Mouse (Mus musculus) heart, adult 9 months (tissue): ENCODE data around the gene Rexo5.

Experiments used
- DNase-seq, 2 experiments: peaks; one replicate each; pipeline ENCODE4 v3.0.0; 2022; ENCODE audit warnings: low spot score in 2 of 2

Gene Rexo5

GRCm38 (mm10) chr7:119841820-119842449 is 48.1 kb downstream of the Rexo5 start:
- DNase-seq = no peak

DNA sequence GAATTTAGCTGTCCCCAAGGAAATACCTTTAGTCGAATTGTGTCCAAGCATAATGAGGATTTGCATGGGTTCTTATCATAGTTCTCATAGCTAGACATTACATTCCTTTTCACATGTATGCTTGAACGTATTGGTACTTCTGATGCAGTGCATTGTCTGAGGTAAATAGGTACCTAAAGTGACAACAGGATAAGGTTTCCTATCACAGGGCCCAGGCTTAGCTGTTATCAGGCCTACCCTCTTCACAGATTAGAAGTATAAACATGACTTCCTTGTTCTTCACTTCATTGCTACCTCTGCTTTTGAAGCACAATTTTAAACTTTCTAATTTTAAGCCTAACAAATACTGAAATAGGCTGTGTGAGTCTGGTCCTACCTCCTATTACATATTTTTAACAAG is 51.7 kb downstream of the Rexo5 start:
- no peak for DNase-seq

DNA sequence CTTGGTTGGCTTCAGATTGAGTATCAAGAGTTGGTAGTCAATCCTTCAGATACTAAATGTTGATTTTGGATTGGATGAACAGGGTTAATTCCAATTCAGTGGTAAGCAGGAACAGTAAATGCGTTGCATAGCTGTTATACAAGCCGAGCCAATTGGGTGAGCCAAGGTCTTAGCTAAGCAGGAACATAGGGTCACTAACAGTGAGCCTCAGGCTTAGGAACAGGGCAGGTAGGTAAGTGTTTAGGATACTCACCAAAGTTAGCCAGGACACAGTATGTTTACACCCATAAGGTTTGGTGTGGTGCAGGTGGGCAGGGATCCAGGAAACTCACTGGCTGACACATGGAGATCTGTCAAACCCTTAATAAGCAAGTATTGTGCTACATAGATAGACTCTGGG is 53.6 kb downstream of the Rexo5 start:
- DNase-seq = no peak

- peak; percentile 23 to 60 for DNase-seq
These were observed 55.3 kb downstream of the Rexo5 start for GRCm38 (mm10) chr7:119849096-119849495.

DNA sequence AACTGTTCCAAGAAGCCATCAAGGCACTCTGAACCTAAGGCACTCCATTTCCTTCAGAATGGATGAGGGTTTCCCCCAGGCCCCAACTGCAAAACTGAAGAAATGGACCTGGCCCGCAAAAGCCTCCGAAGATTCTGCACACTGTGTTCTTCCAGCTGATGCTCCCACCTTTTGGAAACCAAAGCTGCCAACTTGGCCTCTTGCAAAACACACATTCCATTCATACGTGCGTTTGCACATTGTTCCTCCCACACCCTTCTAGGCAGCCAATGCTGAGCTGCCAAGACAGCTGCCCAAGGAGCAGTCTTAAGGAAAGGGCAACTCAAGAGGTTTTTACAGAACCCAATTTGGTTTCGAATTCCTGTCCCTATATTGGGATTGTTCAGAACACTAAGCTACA is 56.9 kb downstream of the Rexo5 start:
- DNase-seq = peak; percentile 39 to 60

GRCm38 (mm10) chr7:119852494-119852893 is 58.7 kb downstream of the Rexo5 start:
- no peak for DNase-seq

DNA sequence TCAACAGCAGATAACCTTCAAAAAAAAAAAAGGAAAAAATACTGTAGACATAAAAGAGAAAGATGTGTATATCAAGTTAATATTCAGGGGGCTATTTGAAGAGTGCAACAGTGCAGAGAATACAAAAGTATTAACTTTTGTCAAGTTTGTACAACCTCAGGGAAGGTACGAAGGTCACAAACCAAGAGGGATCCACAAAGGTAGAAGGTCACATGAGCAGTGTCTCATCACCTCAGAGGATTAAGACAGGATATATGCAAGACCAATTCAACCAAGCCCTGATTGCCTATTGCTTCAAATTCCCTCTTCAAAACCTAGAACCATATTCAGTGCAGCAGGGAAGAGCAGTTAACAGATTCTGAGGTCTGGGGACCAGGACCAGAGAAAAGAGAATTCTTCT is 59.4 kb downstream of the Rexo5 start:
- no peak for DNase-seq

GRCm38 (mm10) chr7:119854362-119854761 is 60.6 kb downstream of the Rexo5 start:
- DNase-seq = no peak

- no peak for DNase-seq
These were observed 61.2 kb downstream of the Rexo5 start for GRCm38 (mm10) chr7:119855031-119855430.

- no peak for DNase-seq
These were observed 65.7 kb downstream of the Rexo5 start for GRCm38 (mm10) chr7:119859476-119859875.

DNA sequence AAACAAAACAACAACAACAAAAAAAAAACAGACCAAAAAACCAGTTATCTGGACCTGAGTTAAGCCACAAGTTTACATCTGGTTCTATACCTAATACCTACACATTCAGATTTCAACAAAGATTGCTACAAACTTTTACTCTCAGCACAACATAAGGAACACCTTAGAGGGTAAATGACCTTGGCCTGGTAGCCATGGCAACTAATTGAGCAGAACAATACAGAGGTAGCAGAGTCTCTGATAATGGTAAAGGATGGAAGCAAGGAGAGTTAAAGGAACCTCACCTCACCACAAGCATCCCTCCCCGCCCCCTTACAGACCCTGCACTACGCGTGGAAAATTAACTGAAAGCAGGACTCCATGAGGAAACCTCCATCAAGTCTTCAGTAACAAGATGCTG is 66.3 kb downstream of the Rexo5 start:
- no peak for DNase-seq

DNA sequence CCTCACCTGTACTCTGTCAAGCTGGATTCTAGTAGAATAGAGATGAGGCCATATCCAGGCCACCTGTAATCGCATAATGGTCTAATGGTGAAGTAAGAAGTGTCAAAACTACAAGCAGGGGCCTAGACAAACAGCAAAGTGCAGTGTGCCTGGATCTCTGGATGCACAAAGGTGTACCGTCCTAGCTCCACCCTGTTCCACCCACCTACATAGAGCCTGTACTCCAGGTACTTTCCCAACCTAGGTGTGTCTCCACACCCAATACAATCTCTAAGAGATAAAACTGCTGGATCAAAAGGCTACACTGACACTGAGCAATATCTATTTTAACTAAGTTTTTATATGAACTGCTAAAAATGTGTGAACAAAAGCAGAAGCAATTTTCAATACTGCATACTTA is 66.7 kb downstream of the Rexo5 start:
- no peak for DNase-seq

GRCm38 (mm10) chr7:119860971-119861334 is 67.1 kb downstream of the Rexo5 start:
- no peak for DNase-seq

- DNase-seq = peak; percentile 48 to 69
These were observed 67.7 kb downstream of the Rexo5 start for GRCm38 (mm10) chr7:119861335-119862091.

- DNase-seq = no peak
These were observed 68.4 kb downstream of the Rexo5 start for GRCm38 (mm10) chr7:119862167-119862566.

DNA sequence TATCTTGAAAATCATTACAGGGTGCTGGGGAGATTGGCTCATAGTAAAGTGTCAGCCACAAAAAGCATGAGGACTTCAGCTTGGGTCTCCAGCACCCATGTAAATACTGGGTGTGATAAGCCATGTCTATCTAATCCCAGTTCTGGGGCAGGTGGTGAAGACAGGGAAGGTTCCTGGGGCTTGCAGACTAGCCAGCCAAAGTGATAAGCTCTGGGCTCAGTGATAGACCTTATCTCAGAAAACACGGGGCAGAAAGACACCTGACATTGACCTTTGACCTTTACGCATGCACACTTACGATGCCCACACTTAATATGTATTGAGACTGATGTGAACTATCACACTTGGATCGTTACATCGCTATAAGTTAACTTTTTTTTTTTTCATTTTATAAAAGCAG is 70.7 kb downstream of the Rexo5 start:
- DNase-seq = no peak

DNA sequence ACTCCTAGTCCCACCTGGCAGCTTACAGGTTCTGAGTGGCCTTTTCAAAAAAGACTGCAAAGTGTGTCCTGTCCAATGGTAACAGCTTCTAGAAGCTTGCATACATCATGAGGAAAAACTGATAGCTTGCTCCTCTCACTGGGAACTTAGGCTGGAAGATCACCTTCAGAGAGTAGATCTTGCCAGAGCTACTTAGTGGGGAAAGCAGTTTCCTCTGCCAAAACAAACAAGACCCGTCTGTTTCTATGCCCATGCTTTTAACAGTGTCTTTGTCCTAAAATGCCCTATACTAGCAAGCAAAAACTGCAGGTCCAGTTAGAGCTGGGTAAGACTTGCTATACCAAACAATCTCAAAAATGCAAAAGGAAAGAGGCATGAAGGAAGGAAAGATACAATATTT is 72.3 kb downstream of the Rexo5 start:
- peak in 1 of 2 experiments; percentile 7 for DNase-seq

- no peak for DNase-seq
These were observed 78.4 kb downstream of the Rexo5 start for GRCm38 (mm10) chr7:119872204-119872603.

- DNase-seq = no peak
These were observed 79.2 kb downstream of the Rexo5 start for GRCm38 (mm10) chr7:119873050-119873449.

DNA sequence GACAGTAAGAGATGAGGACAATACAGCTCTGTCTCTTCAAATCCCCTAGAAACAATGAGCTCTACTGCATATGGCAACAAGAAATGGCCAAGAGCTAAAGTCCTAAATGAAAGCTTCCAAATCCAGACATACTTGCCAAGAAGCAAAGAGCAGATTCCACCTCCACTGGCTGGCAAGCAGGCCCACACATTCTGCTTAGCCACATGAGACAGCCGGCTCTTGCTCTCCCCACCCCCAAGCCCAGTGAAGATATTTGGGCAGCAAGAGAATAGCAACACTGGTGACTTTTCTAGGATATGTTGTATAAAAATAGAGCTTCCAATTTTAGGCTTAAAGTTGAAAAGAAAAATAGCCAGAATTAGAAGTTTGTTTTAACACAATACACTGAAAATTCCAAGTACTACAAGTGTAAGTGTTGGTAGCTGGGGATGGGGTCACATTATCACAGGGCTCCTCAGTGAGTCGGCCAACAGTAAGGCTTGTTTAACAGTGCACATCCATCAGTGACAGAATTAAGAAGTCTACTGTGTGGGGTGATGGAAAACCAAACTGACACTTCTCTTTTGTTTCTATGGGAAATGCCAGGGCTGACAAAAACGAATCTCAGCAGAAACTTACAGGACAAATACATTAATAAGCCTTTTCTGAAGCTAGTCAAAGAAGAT is 82.1 kb downstream of the Rexo5 start:
- DNase-seq = peak in 1 of 2 experiments; percentile 17

- DNase-seq = no peak
These were observed 85.4 kb downstream of the Rexo5 start for GRCm38 (mm10) chr7:119879171-119879570.

DNA sequence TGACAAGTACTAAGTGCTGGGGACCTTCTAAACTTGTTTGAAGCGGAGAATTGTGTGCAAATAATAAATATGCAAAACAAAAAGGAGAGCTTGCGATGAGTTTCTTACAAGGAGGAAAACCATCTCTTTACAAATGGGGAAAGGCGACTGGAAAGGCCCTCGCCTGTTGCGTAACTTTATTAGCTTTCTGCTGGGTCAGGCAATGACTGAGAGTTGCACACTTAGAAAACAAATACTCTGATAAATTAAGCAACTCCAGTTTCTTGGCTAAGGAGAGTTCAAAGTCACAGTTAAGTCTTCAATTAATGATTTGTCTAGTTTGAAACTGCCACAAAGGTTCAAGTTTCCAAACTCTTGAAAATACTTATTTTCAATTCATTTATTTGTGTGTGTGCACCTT is 86.5 kb downstream of the Rexo5 start:
- peak in 1 of 2 experiments; percentile 42 for DNase-seq

- no peak for DNase-seq
These were observed 87.4 kb downstream of the Rexo5 start for GRCm38 (mm10) chr7:119881229-119881628.
